Mouse (Mus musculus): ENCODE data around the gene Fam122b.

GRCm38 (mm10) chrX:53270063-53270432 is 443 bp upstream of the Fam122b start:
- no peak for TF ChIP-seq CTCF (IDR thresholded peaks at IDR 0.05; ENCODE audit: borderline replicate concordance, insufficient read depth, low read length)
- TF ChIP-seq POLR2A (IDR thresholded peaks at IDR 0.05; ENCODE audit: low read depth, low read length), result no peak
